Mouse (Mus musculus): ENCODE data around the gene Lrrc55. TPM values are rescaled to one million over a fixed set of nuclear protein-coding genes. Genes with fewer than 3 reads are reported as not detected.
"Not testable (repeated sequence)": the region's sequence is repeated elsewhere in the genome, so short reads cannot be mapped to it uniquely, and the experiment has no call there.

Gene Lrrc55
- total and polyA plus RNA-seq, 3 experiments: not detected

GRCm38 (mm10) chr2:85246506-85247082 is 49.6 kb upstream of the Lrrc55 start (continued):
- TF ChIP-seq CTCF (IDR thresholded peaks at IDR 0.05 in 2 of 3, conservative IDR thresholded peaks at IDR 0.05 in 1 of 3; ENCODE audit: control insufficient read depth in 1 of 3, insufficient read depth in 1 of 3, low read depth in 2 of 3, low read length in 3 of 3, poor library complexity in 1 of 3, severe bottlenecking in 1 of 3) (peak; percentile 90 to 94 (median 91)), MAX (IDR thresholded peaks at IDR 0.05; ENCODE audit: low read length) (no peak), TBP (IDR thresholded peaks at IDR 0.05; ENCODE audit: low read depth, low read length) (no peak), NELFE (IDR thresholded peaks at IDR 0.05; ENCODE audit: low read depth, low read length) (no peak), KAT2A (conservative IDR thresholded peaks at IDR 0.05; ENCODE audit: low read depth, low read length) (no peak), MAZ (IDR thresholded peaks at IDR 0.05; ENCODE audit: low read depth, low read length) (no peak), TAL1 (IDR thresholded peaks at IDR 0.05; ENCODE audit: low read length) (no peak), ZC3H11A (IDR thresholded peaks at IDR 0.05; ENCODE audit: low read depth, low read length) (peak; percentile 77), MXI1 (IDR thresholded peaks at IDR 0.05; ENCODE audit: low read depth, low read length) (no peak), GABPA (IDR thresholded peaks at IDR 0.05; ENCODE audit: low read depth, low read length) (no peak), MAFK (IDR thresholded peaks at IDR 0.05; ENCODE audit: borderline replicate concordance, low read depth, low read length) (no peak)

GRCm38 (mm10) chr2:85245737-85246136 is 48.7 kb upstream of the Lrrc55 start:
- Histone ChIP-seq H3K36me3 (ENCODE audit: control insufficient read depth in 1 of 2, insufficient read depth in 2 of 2, low read length in 2 of 2) (no peaks in the 10 kb centered on the region), H3K9me3 (replicated peaks; ENCODE audit: insufficient read depth, low read length) (no peaks in the 10 kb centered on the region), H3K27me3 (ENCODE audit: control insufficient read depth in 1 of 2, insufficient read depth in 2 of 2, low read length in 2 of 2) (no peaks in the 10 kb centered on the region), H3K9ac (ENCODE audit: control insufficient read depth, low read depth, low read length, poor library complexity, severe bottlenecking) (no peak overlapping the region), H3K27ac (ENCODE audit: control insufficient read depth, low read depth, low read length) (no peak overlapping the region), H3K4me1 (ENCODE audit: control insufficient read depth in 1 of 2, insufficient read depth in 2 of 2, low read length in 2 of 2) (peaks cover 2 to 5% of the 10 kb centered on the region in 2 experiments; a peak in 1 of 4 replicates), H3K4me3 (ENCODE audit: control insufficient read depth in 1 of 2, insufficient read depth in 1 of 2, low read depth in 2 of 2, low read length in 2 of 2) (no peak overlapping the region), H3K79me2 (ENCODE audit: control insufficient read depth, insufficient read depth, low read length, poor library complexity) (no peaks in the 10 kb centered on the region)
- DNase-seq (ENCODE audit: low read depth, low spot score): no peak
- TF ChIP-seq JUND (IDR thresholded peaks at IDR 0.05; ENCODE audit: low read depth, low read length) (no peak), POLR2A (IDR thresholded peaks at IDR 0.05; ENCODE audit: control insufficient read depth in 1 of 2, insufficient read depth in 1 of 2, low read depth in 1 of 2, low read length in 2 of 2, poor library complexity in 1 of 2) (no peak), POLR2AphosphoS5 (IDR thresholded peaks at IDR 0.05; ENCODE audit: borderline replicate concordance, low read depth, low read length) (no peak), HCFC1 (IDR thresholded peaks at IDR 0.05; ENCODE audit: low read depth, low read length) (no peak)

GRCm38 (mm10) chr2:85238068-85238667 is 41.2 kb upstream of the Lrrc55 start:
- no peak overlapping the region for H3K9ac ChIP-seq (ENCODE audit: control insufficient read depth, low read depth, low read length, poor library complexity, severe bottlenecking)
- peaks cover 0 to 4% of the 10 kb centered on the region in 2 experiments; a peak in 2 of 4 replicates for H3K27me3 ChIP-seq (ENCODE audit: control insufficient read depth in 1 of 2, insufficient read depth in 2 of 2, low read length in 2 of 2)
- H3K4me3 ChIP-seq (ENCODE audit: control insufficient read depth in 1 of 2, insufficient read depth in 1 of 2, low read depth in 2 of 2, low read length in 2 of 2): no peak overlapping the region
- H3K4me1 ChIP-seq (ENCODE audit: control insufficient read depth in 1 of 2, insufficient read depth in 2 of 2, low read length in 2 of 2): no peaks in the 10 kb centered on the region
- no peak for DNase-seq (ENCODE audit: low read depth, low spot score)
- H3K79me2 ChIP-seq (ENCODE audit: control insufficient read depth, insufficient read depth, low read length, poor library complexity): no peaks in the 10 kb centered on the region
- no peak overlapping the region for H3K27ac ChIP-seq (ENCODE audit: control insufficient read depth, low read depth, low read length)
- TF ChIP-seq CTCF (IDR thresholded peaks at IDR 0.05 in 2 of 3, conservative IDR thresholded peaks at IDR 0.05 in 1 of 3; ENCODE audit: control insufficient read depth in 1 of 3, insufficient read depth in 1 of 3, low read depth in 2 of 3, low read length in 3 of 3, poor library complexity in 1 of 3, severe bottlenecking in 1 of 3) (no peak), POLR2AphosphoS2 (IDR thresholded peaks at IDR 0.05; ENCODE audit: low read length) (no peak), MXI1 (IDR thresholded peaks at IDR 0.05; ENCODE audit: low read depth, low read length) (no peak), MYC (IDR thresholded peaks at IDR 0.05; ENCODE audit: low read depth, low read length) (no peak), MAZ (IDR thresholded peaks at IDR 0.05; ENCODE audit: low read depth, low read length) (no peak)
- no peaks in the 10 kb centered on the region for H3K9me3 ChIP-seq (replicated peaks; ENCODE audit: insufficient read depth, low read length)
- no peaks in the 10 kb centered on the region for H3K36me3 ChIP-seq (ENCODE audit: control insufficient read depth in 1 of 2, insufficient read depth in 2 of 2, low read length in 2 of 2)

- not testable (repeated sequence) for H3K9ac ChIP-seq (ENCODE audit: control insufficient read depth, low read depth, low read length, poor library complexity, severe bottlenecking); H3K79me2 ChIP-seq (ENCODE audit: control insufficient read depth, insufficient read depth, low read length, poor library complexity); H3K4me3 ChIP-seq (ENCODE audit: control insufficient read depth in 1 of 2, insufficient read depth in 1 of 2, low read depth in 2 of 2, low read length in 2 of 2); H3K36me3 ChIP-seq (ENCODE audit: control insufficient read depth in 1 of 2, insufficient read depth in 2 of 2, low read length in 2 of 2); H3K4me1 ChIP-seq (ENCODE audit: control insufficient read depth in 1 of 2, insufficient read depth in 2 of 2, low read length in 2 of 2); H3K9me3 ChIP-seq (replicated peaks; ENCODE audit: insufficient read depth, low read length); DNase-seq (ENCODE audit: low read depth, low spot score); H3K27me3 ChIP-seq (ENCODE audit: control insufficient read depth in 1 of 2, insufficient read depth in 2 of 2, low read length in 2 of 2); H3K27ac ChIP-seq (ENCODE audit: control insufficient read depth, low read depth, low read length)
Observed at GRCm38 (mm10) chr2:85237231-85237630, 40.2 kb upstream of the Lrrc55 start.
